Comparison of ENCODE assay signal across 8 mouse cellular contexts in genomic region chrX:21088645-21088982, GRCm38 (mm10). TPM values are rescaled to one million over a fixed set of nuclear protein-coding genes. Genes with fewer than 3 reads are reported as not detected.
DNase-seq lines count a peak whose midpoint lies in the region; ATAC-seq lines count a peak whose summit lies in the region.

No protein-coding gene starts in this region.

- no peaks in the 10 kb centered on the region for H3K27me3 ChIP-seq in lung, embryonic 15.5 days
- no peaks in the 10 kb centered on the region for H3K27me3 ChIP-seq in forebrain, embryonic 10.5 days (ENCODE audit: poor library complexity, severe bottlenecking)
- no peaks in the 10 kb centered on the region for H3K27me3 ChIP-seq in limb, embryonic 10.5 days (ENCODE audit: low read depth, poor library complexity, severe bottlenecking)
- H3K27me3 ChIP-seq in neural tube, embryonic 15.5 days (replicated peaks) = no peaks in the 10 kb centered on the region

- DNase-seq in lung, postnatal 10 days = no peak
- no peak for DNase-seq in forebrain, embryonic 10.5 days (ENCODE audit: extremely low spot score, low spot score)
- no peak for DNase-seq in limb, embryonic 10.5 days (ENCODE audit: low spot score)
- no peak for DNase-seq in adrenal gland, postnatal 14 days
- no peak for DNase-seq in cerebellum, adult 18-20 months
- no peak for DNase-seq in layer of hippocampus, postnatal 36 days

- H3K9ac ChIP-seq in lung, embryonic 15.5 days = no peak overlapping the region
- peak overlapping the region; percentile 53 for H3K9ac ChIP-seq in neural tube, embryonic 15.5 days (replicated peaks)

- H3K4me2 ChIP-seq in lung, embryonic 15.5 days = peak overlapping the region; percentile 53
- H3K4me2 ChIP-seq in neural tube, embryonic 15.5 days = peak overlapping the region; percentile 58

- H3K4me1 ChIP-seq in lung, embryonic 15.5 days = no peaks in the 10 kb centered on the region
- H3K4me1 ChIP-seq in forebrain, embryonic 10.5 days = no peaks in the 10 kb centered on the region
- no peaks in the 10 kb centered on the region for H3K4me1 ChIP-seq in limb, embryonic 10.5 days
- H3K4me1 ChIP-seq in neural tube, embryonic 15.5 days = no peaks in the 10 kb centered on the region

- peak overlapping the region; percentile 46 for H3K4me3 ChIP-seq in lung, embryonic 15.5 days
- H3K4me3 ChIP-seq in forebrain, embryonic 10.5 days = peak overlapping the region; percentile 53
- peak overlapping the region; percentile 52 for H3K4me3 ChIP-seq in limb, embryonic 10.5 days
- peak overlapping the region; percentile 46 for H3K4me3 ChIP-seq in neural tube, embryonic 15.5 days (replicated peaks)

- WGBS in lung, embryonic 15.5 days = 30% methylated on average over 6 of the region's 6 CpGs
- WGBS in forebrain, embryonic 10.5 days = 29% methylated on average over 6 of the region's 6 CpGs
- 23% methylated on average over 6 of the region's 6 CpGs for WGBS in limb, embryonic 10.5 days
- 42% methylated on average over 6 of the region's 6 CpGs for WGBS in neural tube, embryonic 15.5 days

- H3K27ac ChIP-seq in lung, embryonic 15.5 days = no peak overlapping the region
- peak overlapping the region; percentile 73 for H3K27ac ChIP-seq in forebrain, embryonic 10.5 days
- no peak overlapping the region for H3K27ac ChIP-seq in limb, embryonic 10.5 days
- H3K27ac ChIP-seq in neural tube, embryonic 15.5 days (replicated peaks) = peak overlapping the region; percentile 90

- ATAC-seq in lung, embryonic 15.5 days (ENCODE audit: borderline replicate concordance, extremely low read depth, low FRiP score, low TSS enrichment) = no peak
- peak; percentile 62 for ATAC-seq in neural tube, embryonic 15.5 days (ENCODE audit: low FRiP score)

- no peaks in the 10 kb centered on the region for H3K9me3 ChIP-seq in lung, embryonic 15.5 days
- peaks cover 7% of the 10 kb centered on the region; the same call in 1 of the 2 replicates for H3K9me3 ChIP-seq in forebrain, embryonic 10.5 days
- no peaks in the 10 kb centered on the region for H3K9me3 ChIP-seq in limb, embryonic 10.5 days (replicated peaks)
- H3K9me3 ChIP-seq in neural tube, embryonic 15.5 days (replicated peaks) = no peaks in the 10 kb centered on the region

- H3K36me3 ChIP-seq in lung, embryonic 15.5 days = no peaks in the 10 kb centered on the region
- H3K36me3 ChIP-seq in forebrain, embryonic 10.5 days (replicated peaks) = peaks cover 2% of the 10 kb centered on the region; the same call in 1 of the 2 replicates
- H3K36me3 ChIP-seq in limb, embryonic 10.5 days = no peaks in the 10 kb centered on the region
- H3K36me3 ChIP-seq in neural tube, embryonic 15.5 days = peaks cover 2% of the 10 kb centered on the region

RNA-seq across cellular contexts. Expression of gene Zfp300, which starts 0.7 kb away (rescaled TPM):
- 1.3 and 1.4 TPM in 2 replicates for polyA plus RNA-seq in lung, embryonic 15.5 days (2015; fragmentation: Nextera tagmentation; extraction: Ambion mirVana)
- polyA plus RNA-seq in forebrain, embryonic 10.5 days (2016; fragmentation: Nextera tagmentation; extraction: Ambion mirVana) = 1.7 and 2.2 TPM in 2 replicates
- polyA plus RNA-seq in limb, embryonic 10.5 days (2016; fragmentation: Nextera tagmentation; extraction: Ambion mirVana) = 1.3 and 1.6 TPM in 2 replicates
- polyA plus RNA-seq in neural tube, embryonic 15.5 days (2015; fragmentation: Nextera tagmentation; extraction: Ambion mirVana) = 4.0 and 4.8 TPM in 2 replicates
- 1.7 and 2.5 TPM in 2 replicates for total RNA-seq in adrenal gland, postnatal 14 days (2021)
- total RNA-seq in layer of hippocampus, postnatal 36 days (2021) = 1 to 10 TPM; 3.0 to 3.8 TPM

RNA-seq across cellular contexts. Expression of gene Spaca5, which starts 20.4 kb away (rescaled TPM):
- polyA plus RNA-seq in lung, embryonic 15.5 days (2015; fragmentation: Nextera tagmentation; extraction: Ambion mirVana) = not detected in 2 replicates
- not detected in 2 replicates for polyA plus RNA-seq in forebrain, embryonic 10.5 days (2016; fragmentation: Nextera tagmentation; extraction: Ambion mirVana)
- polyA plus RNA-seq in limb, embryonic 10.5 days (2016; fragmentation: Nextera tagmentation; extraction: Ambion mirVana) = not detected in 2 replicates
- not detected in 2 replicates for polyA plus RNA-seq in neural tube, embryonic 15.5 days (2015; fragmentation: Nextera tagmentation; extraction: Ambion mirVana)
- total RNA-seq in adrenal gland, postnatal 14 days (2021) = not detected in 2 replicates
- total RNA-seq in layer of hippocampus, postnatal 36 days (2021) = not detected

RNA-seq across cellular contexts. Expression of gene Zfp182, which starts 26.5 kb away (rescaled TPM):
- polyA plus RNA-seq in lung, embryonic 15.5 days (2015; fragmentation: Nextera tagmentation; extraction: Ambion mirVana) = 5.4 and 5.6 TPM in 2 replicates
- 4.9 and 6.3 TPM in 2 replicates for polyA plus RNA-seq in forebrain, embryonic 10.5 days (2016; fragmentation: Nextera tagmentation; extraction: Ambion mirVana)
- polyA plus RNA-seq in limb, embryonic 10.5 days (2016; fragmentation: Nextera tagmentation; extraction: Ambion mirVana) = 4.0 and 5.0 TPM in 2 replicates
- 6.9 and 7.2 TPM in 2 replicates for polyA plus RNA-seq in neural tube, embryonic 15.5 days (2015; fragmentation: Nextera tagmentation; extraction: Ambion mirVana)
- 7.0 and 9.9 TPM in 2 replicates for total RNA-seq in adrenal gland, postnatal 14 days (2021)
- total RNA-seq in layer of hippocampus, postnatal 36 days (2021) = 10 to 100 TPM; 10.2 to 13.5 TPM

RNA-seq across cellular contexts. Expression of gene Ssxa1, which starts 27.0 kb away (rescaled TPM):
- not detected in 2 replicates for polyA plus RNA-seq in lung, embryonic 15.5 days (2015; fragmentation: Nextera tagmentation; extraction: Ambion mirVana)
- polyA plus RNA-seq in forebrain, embryonic 10.5 days (2016; fragmentation: Nextera tagmentation; extraction: Ambion mirVana) = not detected in 2 replicates
- not detected in 2 replicates for polyA plus RNA-seq in limb, embryonic 10.5 days (2016; fragmentation: Nextera tagmentation; extraction: Ambion mirVana)
- polyA plus RNA-seq in neural tube, embryonic 15.5 days (2015; fragmentation: Nextera tagmentation; extraction: Ambion mirVana) = not detected in 2 replicates
- not detected in 2 replicates for total RNA-seq in adrenal gland, postnatal 14 days (2021)
- not detected for total RNA-seq in layer of hippocampus, postnatal 36 days (2021)

Comparison
In these comparisons a context has a peak if more than half of its experiments do, and no peak if none do; other contexts are left out.
1. H3K27ac ChIP-seq: peak in forebrain, embryonic 10.5 days (single experiment) and neural tube, embryonic 15.5 days (single experiment); none in lung, embryonic 15.5 days (single experiment) and limb, embryonic 10.5 days (single experiment).
2. Peak in every context shown above with its lines, with median percentiles within 50 percentile points of each other: H3K4me3 ChIP-seq.